Mouse (Mus musculus): ENCODE data around the gene Gm6657.

Gene Gm6657

DNA sequence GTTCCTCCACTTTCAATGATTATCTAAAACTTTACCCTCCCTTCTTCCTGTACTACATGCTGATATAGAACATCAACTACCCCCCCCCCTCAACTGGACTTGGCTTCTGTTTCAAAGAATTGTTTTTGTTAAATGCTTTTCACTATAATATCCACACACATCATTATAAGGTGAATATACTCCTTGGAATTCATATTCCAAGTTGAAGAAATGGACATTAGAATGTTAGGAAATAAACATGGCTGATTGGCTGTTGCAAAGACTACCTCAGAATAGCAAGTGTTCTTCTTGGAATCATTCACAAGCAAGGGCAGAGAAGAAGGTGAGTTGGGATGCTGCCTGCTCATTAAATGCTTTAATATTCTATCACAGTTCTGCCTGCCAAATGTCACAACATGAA, at the start of gene Gm6657:
TSS of gene Gm6657 (plus strand) at position 301 of the 400 bp plus-strand sequence.
- no peak for DNase-seq

DNA sequence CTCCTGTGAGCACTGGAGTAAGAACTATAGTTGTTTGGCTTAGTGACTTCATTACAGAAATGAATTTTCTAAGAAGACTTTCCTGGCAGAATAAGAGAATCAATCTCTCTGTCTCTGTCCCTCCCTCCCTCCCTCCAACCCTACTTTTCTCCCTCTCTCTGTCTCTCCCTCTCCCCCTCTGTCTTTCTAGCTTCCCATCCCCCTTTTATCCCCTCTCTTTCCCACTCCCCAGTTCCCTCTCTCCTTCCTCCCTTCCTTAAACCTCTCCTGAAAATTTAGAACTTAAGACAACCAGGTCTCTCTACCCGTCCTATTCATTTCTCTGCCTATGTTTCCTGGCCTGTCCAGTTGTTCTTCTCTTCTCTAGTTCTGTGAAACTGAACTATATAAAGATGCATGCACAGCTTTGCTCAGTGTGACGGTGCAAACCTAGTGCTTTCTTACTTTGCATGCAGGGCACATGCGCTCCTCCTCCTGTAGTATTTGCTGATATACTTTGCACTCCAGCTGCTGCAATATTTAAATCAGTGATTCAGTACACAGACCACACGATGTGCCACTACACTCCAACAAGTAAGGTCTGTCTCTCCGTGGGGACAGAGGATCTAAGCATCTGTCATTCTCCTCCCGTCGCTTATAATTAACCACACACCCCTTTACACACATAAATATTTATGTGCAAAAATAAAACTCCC, 40.6 kb upstream of the Gm6657 start:
- peak; percentile 10 for DNase-seq

DNA sequence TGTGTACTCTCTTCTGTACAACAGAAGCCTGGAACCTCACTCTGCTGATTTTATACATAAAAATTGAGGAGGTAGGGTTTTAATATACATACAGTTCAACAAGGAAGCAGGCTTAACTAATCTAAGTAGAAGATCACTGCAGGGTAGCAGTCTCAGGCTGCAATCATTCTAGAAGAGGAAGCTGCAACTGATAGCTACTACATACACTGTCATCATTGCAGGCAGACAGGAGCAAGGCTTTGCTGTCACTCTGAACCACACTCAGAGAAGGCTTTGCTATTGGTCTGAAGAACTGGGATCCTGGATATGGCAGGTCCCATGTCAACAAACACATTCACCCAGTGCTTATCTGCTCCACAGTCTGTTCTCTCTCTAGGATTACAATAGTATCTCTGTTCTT, 23.9 kb upstream of the Gm6657 start:
- DNase-seq: no peak

DNA sequence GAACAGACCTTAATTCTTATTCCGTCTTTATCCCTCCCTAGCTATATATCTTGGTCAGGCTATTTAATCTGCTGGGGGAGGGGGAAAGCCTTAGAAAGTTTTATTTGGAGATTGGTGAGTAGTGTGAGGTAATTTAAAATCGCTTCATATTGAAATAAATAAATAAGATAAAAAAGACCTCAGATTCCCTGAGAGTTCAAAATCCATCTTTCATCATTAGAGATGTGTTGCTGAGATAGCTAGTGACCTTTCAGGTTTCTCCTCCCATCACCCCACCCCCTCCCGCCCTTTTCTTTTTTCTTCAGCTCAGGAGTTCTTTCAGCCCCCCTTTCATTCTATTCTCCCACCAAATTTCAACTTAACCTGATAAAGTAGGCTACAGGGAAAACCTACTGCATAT, 20.1 kb upstream of the Gm6657 start:
- no peak for DNase-seq

DNA sequence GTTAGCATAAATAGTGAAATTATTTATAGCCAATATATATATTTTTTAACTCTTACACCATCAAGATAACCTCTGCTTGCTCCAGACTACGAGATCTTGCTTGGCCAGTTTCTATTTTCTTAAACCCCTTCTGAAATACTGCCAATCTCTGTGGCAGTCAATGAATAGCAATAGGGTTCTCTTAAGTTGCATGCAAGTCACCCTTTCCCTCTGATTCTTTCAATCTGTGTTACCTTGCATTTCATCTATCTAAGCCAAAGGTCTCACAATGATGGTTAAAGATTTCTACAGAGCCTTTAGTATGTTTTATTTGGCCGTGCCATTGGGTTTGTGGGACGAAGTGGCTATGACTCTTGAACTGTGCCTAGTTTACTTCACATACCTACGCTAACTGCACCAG, 19.4 kb upstream of the Gm6657 start:
- no peak for DNase-seq

DNA sequence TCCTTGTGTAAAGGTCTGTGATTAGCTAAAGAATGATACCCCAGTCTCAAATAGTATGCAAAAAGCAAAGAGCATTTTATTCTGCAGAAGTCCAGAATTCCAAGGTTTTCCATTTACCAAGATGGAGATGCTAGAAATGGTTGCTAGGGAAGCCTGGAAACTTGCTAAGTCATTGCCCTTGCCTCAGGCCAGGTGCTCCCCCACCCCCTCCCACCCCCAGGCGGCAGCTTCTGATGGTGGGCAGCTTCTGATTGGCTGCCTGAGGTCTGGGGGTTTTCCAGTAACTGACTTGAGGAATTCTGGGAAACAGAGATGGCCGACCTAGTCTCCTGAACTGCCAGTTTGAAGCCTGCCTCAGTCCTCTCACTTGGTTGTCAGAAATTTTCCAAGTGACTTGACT, 12.6 kb upstream of the Gm6657 start:
- DNase-seq: no peak

DNA sequence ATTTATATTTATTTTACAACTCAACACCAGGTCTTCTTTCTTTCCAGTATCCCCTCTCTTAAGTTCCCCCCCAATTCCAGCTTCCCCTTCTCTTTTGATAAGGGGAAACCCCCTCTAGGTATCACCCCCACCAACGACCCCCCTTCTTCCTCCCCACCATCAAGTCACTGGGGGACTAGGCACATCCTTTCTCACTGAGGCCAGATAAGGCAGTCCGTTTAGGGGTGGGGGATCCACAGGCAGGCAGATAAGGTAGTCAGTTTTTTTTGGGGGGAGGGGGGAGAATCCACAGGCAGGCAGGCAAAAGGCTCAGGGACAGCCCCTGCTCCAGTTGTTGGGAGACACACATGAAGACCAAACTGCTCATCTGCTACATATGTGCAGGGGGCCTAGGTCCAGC, 1.3 kb downstream of the Gm6657 start:
- DNase-seq: no peak

DNA sequence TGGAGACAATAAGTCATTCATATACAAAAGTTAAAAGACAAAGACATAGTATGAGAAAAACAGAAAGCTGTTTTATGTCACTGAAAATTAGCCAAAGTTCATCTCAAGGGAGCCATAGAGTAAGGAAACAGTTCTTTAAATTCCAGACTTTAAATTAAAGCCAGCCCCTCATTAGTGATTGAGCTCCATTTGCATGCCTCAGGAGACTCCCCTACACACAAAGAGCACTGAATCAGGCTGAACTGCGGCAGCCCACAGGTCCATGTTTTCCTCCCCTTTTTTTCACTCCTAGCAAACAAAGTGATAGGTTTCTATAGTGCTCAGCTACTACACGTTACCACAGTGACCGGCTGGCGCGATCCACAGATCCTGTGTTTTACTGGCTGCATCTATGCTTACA, 9.6 kb downstream of the Gm6657 start:
- DNase-seq: no peak

DNA sequence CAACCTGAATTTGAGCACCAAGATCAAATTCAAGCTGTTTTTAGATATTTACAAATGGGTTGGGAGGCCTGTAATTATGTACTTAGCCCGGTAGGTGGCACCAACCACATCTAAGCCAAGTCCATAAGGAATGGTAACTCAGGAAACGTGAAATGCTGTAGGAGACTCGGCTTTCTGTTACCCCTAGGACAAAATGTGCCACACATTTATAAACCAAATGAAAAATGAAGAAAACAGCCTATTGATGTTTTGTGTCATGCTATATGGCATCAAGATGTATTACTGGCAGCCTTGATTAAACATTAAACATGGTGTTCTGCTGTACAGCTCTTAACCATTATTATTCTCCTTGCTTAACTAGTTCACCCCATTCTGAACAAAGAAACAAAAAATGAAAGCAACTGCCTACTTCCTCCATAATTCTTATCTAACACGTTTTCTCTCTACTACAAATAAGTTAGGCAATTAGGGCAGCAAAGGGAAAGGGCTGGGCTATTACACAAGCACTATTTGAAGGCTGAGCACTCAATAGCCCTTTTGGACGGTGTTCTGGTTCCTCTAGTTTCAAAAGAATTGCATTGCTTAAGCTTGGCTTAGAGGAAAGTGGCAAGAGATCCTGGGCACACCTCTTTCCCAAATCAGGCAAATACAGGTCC, 12.0 kb downstream of the Gm6657 start:
- peak; percentile 27 for DNase-seq

DNA sequence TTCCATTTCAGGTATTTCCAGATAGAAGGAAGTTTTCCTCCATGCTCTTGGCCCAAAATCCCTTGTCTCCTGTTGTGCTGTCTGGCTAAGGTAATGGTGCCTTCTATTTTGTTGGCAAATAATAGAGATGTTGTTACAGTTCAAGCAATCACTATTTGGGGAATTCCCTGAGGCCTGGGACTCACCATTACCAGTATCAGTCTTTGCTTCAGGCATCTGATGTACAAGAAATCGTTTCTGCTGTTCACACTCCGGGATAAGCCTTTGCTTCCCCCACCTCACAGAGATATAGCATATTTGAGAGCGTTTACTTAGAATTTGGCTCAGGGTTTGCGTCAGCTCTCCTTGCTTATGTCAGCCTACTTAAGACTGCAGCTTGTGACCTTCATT, 12.5 kb downstream of the Gm6657 start:
- DNase-seq: no peak

DNA sequence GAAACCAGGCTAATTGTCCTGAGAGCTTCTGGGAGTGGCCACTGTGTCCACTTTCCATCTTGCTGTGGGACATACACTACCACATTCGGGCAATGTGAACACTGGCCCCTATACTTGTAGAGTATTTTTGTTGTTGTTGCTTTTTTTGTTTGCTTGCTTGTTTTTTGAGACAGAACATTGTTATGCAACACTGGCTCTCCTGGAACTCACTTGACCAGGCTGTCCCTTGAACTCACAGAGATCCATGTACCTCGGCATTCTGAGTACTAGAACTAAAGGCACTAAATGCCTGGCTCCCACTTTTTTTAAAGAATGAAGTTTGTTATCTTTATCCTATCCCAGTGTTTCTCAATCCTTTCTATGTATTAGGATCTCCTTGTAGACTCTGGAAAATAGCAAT, 15.8 kb downstream of the Gm6657 start:
- DNase-seq: no peak

DNA sequence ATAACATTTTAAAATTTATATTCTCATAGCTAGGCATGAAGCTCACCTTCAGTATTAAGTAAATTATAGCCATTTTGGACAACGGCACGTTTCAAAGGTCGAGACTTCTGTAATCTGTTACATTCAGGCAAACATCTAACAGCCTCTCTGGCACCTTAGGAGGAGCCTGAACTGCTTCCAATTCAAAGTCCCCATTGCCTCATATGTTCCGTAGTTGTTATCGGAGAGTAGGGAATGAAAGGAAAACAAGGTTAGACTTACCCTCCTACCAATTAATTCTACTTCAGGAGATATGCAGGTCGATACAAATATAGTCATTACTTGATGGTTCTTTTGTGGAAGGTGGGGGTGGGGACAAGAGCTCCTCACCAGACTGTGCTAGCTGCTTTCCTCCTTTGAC, 21.4 kb downstream of the Gm6657 start:
- DNase-seq: no peak

DNA sequence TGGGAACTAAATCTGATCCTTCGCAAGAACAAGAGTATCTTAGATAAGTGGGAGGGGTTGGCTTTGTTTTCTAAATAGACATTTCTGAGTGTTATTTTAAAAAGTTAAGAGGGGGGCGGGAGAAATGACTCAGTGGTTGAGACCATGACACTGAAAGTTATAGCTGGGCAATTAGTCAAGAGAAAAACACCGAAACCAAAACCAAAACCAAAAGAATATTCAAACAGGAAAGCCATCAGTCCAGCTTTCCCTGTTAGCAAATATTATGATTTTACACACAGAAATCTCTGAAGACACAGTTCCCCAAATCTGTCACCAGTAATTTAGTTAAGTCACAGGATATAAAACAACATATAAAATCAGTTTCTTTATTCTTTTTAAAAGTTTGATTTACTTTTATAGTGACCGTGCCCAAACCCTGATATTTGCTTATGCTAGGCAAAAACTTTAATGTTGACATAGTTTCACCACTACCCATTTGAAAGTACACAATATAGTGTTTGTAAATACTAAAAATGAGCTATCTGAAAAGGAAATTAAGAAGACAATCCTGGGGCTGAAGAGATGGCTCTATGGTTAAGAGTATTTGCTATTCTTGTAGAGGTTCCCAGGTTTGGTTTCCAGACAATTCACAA, 25.3 kb downstream of the Gm6657 start:
- DNase-seq: no peak

DNA sequence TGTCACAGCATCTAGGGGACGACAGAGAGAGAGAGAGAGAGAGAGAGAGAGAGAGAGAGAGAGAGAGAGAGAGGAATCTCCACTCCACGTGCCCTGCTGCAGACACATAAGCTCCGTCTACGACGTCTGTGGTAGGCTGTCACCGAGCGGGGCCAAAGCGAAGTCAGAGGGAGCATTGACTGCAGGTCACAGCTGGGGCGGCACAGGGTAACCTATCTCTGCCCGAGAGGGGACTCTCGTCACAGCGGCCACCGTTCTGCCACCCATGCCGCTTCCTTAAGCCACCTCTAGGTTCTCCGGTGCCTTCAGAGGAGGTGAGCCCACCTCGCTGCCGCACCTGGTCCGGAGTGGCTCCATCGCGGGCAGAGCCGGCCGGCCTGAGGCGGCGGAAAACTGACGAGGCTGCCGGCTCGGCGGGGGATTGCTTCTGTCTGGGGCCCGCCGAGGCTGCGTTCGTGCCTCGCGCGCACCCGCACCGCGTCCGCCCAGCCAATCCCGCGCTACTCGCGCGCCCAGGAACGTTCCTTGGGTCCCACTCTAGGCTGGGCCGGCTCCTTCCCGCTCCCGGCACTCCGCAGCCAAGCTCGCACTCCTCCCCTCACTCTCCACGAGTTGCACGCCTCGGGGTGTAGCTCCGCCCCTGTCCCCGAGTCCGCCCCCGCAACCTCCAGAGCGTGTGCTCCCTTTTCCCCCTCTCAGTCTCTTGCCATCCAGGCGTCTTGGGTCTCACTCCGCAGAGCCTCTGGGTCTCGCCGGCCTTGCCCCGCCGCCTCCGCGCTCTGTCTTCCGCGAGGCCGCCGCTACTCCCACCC, 31.9 kb downstream of the Gm6657 start, which contains the start of gene Gphn:
TSS of gene Gphn (plus strand) at position 673 of the 812 bp plus-strand sequence.
- peak; percentile 93 for DNase-seq

DNA sequence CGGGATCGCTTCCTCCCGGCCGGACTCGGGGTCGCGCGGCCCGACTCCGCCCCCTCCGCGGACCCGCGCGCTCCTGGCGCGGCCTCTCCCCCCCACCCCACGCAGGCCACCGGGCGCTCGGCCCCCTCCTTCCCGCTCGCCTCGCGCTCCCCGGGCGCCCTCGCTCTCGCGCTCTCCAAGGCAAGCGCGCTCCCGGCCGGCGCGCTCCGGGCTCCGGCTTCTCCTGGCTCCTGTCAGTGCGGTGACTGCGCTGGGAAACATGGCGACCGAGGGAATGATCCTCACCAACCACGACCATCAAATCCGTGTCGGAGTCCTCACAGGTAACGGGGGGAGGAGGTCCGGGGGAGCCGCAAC, 32.5 kb downstream of the Gm6657 start:
- DNase-seq: peak; percentile 87

DNA sequence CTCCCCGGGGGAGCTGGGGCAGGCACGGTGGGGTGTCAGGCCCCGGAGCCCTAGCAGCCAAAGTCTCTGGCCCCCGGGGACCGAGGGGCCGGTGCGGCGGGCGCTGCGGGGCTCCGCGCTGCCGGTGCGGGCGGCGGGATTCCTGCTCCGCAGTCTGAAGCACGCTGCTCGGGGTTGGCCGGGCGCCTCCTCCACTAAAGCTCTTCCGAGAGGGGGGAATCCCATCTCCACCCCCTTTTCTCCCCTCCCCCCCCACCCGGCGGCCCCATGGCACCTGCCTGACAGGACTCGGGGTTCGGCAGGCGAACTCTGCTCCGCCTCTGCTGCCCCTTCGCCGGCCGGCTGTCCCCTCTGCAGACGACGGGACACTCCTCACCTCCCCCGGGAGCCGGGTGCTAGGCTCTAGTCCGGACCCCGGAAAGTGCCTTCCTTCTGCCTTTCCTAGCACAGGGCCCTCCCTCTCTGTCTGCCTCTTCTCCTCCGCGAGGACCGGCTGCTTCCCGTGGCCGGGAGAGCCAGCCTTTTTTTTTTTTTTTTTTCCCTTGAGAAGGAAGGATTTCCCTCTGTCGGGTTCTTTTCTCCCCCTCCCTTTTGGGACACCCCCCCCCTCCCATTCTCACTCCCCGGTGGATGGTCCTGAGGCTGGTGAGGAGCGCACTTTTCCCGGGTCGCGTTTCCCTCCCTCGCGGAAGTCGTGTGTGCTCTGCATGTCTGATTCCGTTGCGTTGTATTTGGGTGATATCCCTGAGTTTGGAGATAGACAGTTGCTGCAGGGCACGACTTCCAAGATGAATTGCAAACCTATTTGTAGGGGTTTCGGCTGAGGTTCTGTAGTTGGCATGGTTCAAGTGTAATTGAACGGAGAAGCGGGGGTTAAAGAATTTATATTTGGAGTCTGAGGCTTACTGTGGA, 33.2 kb downstream of the Gm6657 start:
- DNase-seq: peak; percentile 43

DNA sequence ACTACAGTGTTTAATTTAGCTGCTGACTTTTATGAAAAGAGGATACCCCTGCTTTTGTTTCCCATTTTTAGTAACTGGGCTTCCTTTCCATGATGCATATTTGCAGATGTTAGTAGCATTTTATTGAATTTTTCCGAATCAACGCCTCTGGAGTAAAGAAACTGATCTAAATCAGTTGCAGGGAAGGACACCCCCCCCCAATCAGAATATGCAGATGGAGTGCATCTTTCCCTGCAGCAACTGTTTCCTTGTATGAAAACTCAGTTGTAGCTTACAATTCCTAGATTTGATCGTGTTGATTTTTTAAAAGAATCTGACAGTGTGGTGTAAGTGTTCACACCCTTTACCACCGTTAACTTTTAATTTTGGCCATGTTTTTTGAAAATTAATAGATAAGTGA, 34.1 kb downstream of the Gm6657 start:
- no peak for DNase-seq

DNA sequence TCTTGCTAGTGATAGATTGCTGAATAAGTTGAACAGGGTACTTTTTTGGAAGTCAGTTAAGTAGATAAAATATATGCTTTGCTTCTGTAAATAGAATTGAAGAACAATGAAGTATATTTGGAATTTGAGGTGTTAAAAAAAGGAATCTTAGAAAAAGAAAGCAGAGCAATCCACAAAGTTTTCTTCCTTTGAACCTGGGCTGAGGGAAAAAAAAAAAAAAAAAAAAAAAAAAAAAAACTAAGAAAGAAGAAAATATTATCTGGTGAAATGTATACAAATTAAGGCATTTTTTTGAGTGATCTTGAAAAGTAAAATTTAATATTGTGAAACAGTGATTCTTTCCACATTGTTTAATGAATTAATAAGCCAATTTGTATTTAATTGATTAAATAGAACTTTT, 38.5 kb downstream of the Gm6657 start:
- DNase-seq: no peak

DNA sequence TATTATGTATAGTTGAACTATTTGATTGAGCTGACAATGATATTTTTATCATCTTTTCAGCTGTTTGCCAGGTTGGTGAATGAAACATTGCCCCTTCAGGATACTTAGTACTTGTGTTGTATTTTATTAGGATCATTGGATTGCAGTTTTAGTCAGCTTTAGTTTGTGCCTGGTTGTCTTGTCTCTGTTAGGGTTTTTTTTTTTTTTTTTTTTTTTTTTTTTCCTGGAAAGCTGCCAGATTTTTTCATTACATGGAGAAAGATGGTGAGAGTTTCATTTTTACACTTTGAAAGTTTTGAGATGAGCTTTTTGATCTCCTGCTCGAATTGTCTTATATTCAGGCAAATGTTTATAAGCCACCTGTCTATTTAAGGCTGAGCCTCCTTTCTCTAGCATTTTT, 54.3 kb downstream of the Gm6657 start:
- DNase-seq: no peak

DNA sequence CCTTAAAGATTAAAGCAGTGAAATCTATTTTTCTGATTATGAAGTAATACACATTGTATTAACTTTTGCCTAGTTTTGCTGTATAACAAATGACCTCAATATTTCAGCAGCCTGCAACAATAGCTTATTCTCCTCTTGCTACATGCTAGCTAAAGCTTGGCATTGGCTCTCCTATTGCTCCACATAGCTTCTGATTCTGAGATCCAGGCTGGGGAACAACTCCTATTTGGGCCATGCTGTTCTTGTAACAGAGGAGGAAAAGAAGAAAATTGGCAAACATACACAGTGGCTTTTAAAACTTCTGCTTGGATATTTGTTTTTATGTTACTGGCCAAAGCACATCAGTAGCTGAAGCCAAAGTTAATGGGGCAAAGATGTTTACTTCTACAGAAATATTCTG, 55.1 kb downstream of the Gm6657 start:
- peak; percentile 59 for DNase-seq

Data from layer of hippocampus, adult 9-11 months (tissue).